Comparison of ENCODE assay signal across 8 mouse cellular contexts in the genomic region with DNA sequence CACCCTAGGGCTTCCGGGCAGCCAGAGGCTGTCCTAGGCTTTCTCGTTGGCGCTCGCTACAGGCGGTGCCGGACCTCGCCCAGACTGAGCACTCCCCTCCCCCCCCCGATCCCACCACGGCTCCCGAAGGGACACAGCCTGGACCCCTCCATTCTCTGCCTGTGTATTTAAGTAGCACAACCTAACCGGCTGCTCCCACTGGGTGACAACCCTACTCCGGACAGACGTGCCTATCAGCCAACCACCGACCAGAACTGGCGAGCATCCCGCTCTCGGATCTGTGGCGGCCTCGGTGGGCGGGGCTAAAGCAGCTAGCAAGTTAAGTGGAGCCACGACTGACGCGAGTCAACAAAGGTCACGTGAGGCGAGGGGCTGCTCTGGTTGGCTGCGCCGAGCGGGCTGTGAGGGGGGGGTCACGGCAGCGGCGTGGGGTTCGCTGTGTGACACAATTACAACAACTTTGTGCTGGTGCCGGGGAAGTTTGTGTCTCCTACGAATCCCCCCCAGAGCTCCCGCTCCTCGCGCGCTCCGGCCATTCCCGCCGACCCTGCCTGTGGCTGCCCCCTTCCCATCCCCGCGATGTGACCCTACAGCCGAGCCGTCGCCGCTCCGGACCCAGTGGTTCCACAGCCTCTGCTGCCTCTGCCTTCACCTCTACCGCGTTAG. TPM values are rescaled to one million over a fixed set of nuclear protein-coding genes. Genes with fewer than 3 reads are reported as not detected.
DNase-seq lines count a peak whose midpoint lies in the region; ATAC-seq lines count a peak whose summit lies in the region.

A gene (plus strand): TSS at position 384 of the 666 bp plus-strand sequence.

- H3K4me1 ChIP-seq in forebrain, embryonic 14.5 days (ENCODE audit: control insufficient read depth, insufficient read depth, low read length), result no peaks in the 10 kb centered on the region
- no peaks in the 10 kb centered on the region for H3K4me1 ChIP-seq in neural tube, embryonic 15.5 days

- intact Hi-C loops in heart, postnatal 14 days (cut with DNase I), result loop anchor here (5.0 to 10.0 kb wide), 4 partner anchors 75 to 588 kb away; a partner anchor contains a TSS

- peak; percentile 97 for DNase-seq in ES-CJ7 (ENCODE audit: low read depth, low spot score)
- peak; percentile 100 for DNase-seq in cerebellum, adult 11 months
- DNase-seq in forebrain, embryonic 14.5 days (ENCODE audit: low spot score), result peak; percentile 99
- peak; percentile 96 to 100 for DNase-seq in heart, postnatal 14 days
- DNase-seq in layer of hippocampus, adult 11-12 months (ENCODE audit: low spot score), result peak; percentile 98
- DNase-seq in lung, adult 18-20 months, result peak; percentile 99 to 100
- peak; percentile 98 for DNase-seq in testis, postnatal 14 days (ENCODE audit: low spot score)

- peak within 1 kb of the TSS; percentile 62 for H3K4me2 ChIP-seq in forebrain, embryonic 14.5 days (ENCODE audit: low read length)
- H3K4me2 ChIP-seq in neural tube, embryonic 15.5 days, result peak within 1 kb of the TSS; percentile 64

- peak within 1 kb of the TSS; percentile 97 for H3K27ac ChIP-seq in forebrain, embryonic 14.5 days (ENCODE audit: low read depth, low read length)
- H3K27ac ChIP-seq in neural tube, embryonic 15.5 days (replicated peaks), result peak within 1 kb of the TSS; percentile 96

- H3K9ac ChIP-seq in forebrain, embryonic 14.5 days (ENCODE audit: low read length), result peak within 1 kb of the TSS; percentile 91
- peak within 1 kb of the TSS; percentile 83 for H3K9ac ChIP-seq in neural tube, embryonic 15.5 days (replicated peaks)

- H3K9me3 ChIP-seq in forebrain, embryonic 14.5 days (replicated peaks; ENCODE audit: control insufficient read depth, low read length), result no peaks in the 10 kb centered on the region
- H3K9me3 ChIP-seq in neural tube, embryonic 15.5 days (replicated peaks), result no peaks in the 10 kb centered on the region

- ATAC-seq in forebrain, embryonic 14.5 days, result peak; percentile 98
- peak; percentile 98 for ATAC-seq in neural tube, embryonic 15.5 days (ENCODE audit: low FRiP score)

- WGBS in forebrain, embryonic 14.5 days, result 1% methylated on average over 47 of the region's 50 CpGs
- 0% methylated on average over 45 of the region's 50 CpGs for WGBS in neural tube, embryonic 15.5 days

- peak within 1 kb of the TSS; percentile 74 for H3K4me3 ChIP-seq in forebrain, embryonic 14.5 days (ENCODE audit: low read depth, low read length)
- peak within 1 kb of the TSS; percentile 78 for H3K4me3 ChIP-seq in neural tube, embryonic 15.5 days (replicated peaks)

- no peaks in the 10 kb centered on the region for H3K27me3 ChIP-seq in forebrain, embryonic 14.5 days (replicated peaks; ENCODE audit: control insufficient read depth, insufficient read depth, low read length)
- no peaks in the 10 kb centered on the region for H3K27me3 ChIP-seq in neural tube, embryonic 15.5 days (replicated peaks)

- no peaks in the 10 kb centered on the region for H3K36me3 ChIP-seq in forebrain, embryonic 14.5 days (ENCODE audit: control insufficient read depth, insufficient read depth, low read length)
- H3K36me3 ChIP-seq in neural tube, embryonic 15.5 days, result no peaks in the 10 kb centered on the region

RNA-seq across cellular contexts. Expression of the gene that starts here (rescaled TPM):
- polyA plus RNA-seq in forebrain, embryonic 14.5 days (2014; fragmentation: Nextera tagmentation; extraction: Ambion mirVana), result 23.5 TPM in 2 replicates
- 10 to 100 TPM; 27.7 to 51.7 TPM for total RNA-seq in heart, postnatal 14 days (2021)
- polyA plus RNA-seq in neural tube, embryonic 15.5 days (2015; fragmentation: Nextera tagmentation; extraction: Ambion mirVana), result 15.8 and 18.3 TPM in 2 replicates

Comparison
In these comparisons a context has a peak if more than half of its experiments do, and no peak if none do; other contexts are left out.
1. Peak in every context shown above with its lines: DNase-seq, ATAC-seq, H3K4me3 ChIP-seq and H3K27ac ChIP-seq.